Mouse (Mus musculus): Measurements from ENCODE around the gene Fam131a.

DNA sequence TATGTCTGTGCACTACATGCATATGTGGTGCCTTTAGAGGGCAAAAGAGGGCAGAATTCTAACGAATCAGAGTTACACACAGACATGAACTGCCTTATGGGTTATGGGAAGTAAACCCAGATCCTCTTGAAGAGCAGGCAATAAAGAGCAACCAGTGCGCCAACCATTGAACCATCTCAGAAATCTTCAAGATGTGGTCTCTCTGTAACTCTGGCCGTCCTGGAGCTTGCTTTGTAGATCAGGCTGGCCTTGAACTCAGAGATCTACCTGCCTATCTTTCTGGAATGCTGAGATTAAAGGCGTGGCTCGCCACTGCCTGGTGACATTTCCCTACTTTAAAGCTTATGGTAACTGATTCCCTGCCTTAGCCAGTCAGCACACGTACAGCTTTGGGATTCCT, 21.2 kb upstream of the Fam131a start:
- no peak for TF ChIP-seq POLR2A (IDR thresholded peaks at IDR 0.05; ENCODE audit: insufficient read depth, low read depth, low read length)
- no peak for TF ChIP-seq CTCF (IDR thresholded peaks at IDR 0.05; ENCODE audit: insufficient read depth, low read depth, low read length)
